Mouse (Mus musculus) liver, postnatal 0 days (tissue): Measurements from ENCODE around the gene Steap3.

ENCODE experiments used
- CTCF ChIP-seq: sonication (generic); IDR thresholded peaks from 2 replicates; pipeline ENCODE4 v1.5.1; 2016; ENCODE audit warnings: antibody characterized with exemption, low read depth
- EP300 ChIP-seq: IDR thresholded peaks from 2 replicates; pipeline ENCODE4 v1.6.1; 2016; ENCODE audit warnings: antibody characterized with exemption, low read depth, mild to moderate bottlenecking

DNA sequence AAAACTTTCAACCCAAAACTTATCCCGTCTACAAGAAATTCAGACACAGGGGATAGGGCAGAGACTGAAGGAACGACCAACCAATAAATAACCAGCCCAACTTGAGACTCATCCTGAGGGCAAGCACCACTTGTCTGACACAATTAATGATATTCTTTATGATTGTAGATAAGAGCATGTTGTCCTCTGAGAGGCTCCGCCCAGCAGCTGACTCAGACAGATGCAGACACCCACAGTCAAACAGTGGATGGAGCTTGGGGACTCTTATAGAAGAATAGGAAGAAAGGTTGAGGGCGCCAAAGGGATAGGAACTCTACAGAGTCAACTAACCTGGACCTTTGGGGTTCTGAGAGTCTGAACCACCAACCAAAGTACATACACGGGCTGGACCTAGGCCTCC, 22.7 kb downstream of the Steap3 start:
- TF ChIP-seq CTCF = no peak
- TF ChIP-seq EP300 = no peak
